Mouse (Mus musculus) intestine, embryonic 16.5 days (tissue): Measurements from ENCODE around the gene Gng7. TPM values are rescaled to one million over a fixed set of nuclear protein-coding genes. Genes with fewer than 3 reads are reported as not detected.

Experiments
- ATAC-seq: fragments of 200-750 bp; cut with Nextera tagmentation; 2 replicates; pipeline ENCODE4 v1.8.0; 2017; ENCODE audit warnings: moderate TSS enrichment, moderate library complexity
- H3K27ac ChIP-seq: fragments of 300-500 bp; sonication (generic); 2 replicates; pipeline ENCODE4 v1.5.1; 2014; ENCODE audit warnings: mild to moderate bottlenecking, low read length
- H3K27me3 ChIP-seq: fragments of 300-500 bp; sonication (generic); replicated peaks from 2 replicates; pipeline ENCODE4 v1.6.1; 2014; ENCODE audit warnings: low read length, control low read depth, mixed read lengths; ENCODE audit not compliant: control insufficient read depth, insufficient read depth
- H3K36me3 ChIP-seq: fragments of 300-500 bp; sonication (generic); 2 replicates; pipeline ENCODE4 v1.6.1; 2014; ENCODE audit warnings: low read length, control low read depth; ENCODE audit not compliant: control insufficient read depth, insufficient read depth
- H3K4me1 ChIP-seq: fragments of 300-500 bp; sonication (generic); 2 replicates; pipeline ENCODE4 v1.6.1; 2014; ENCODE audit warnings: low read length, control low read depth, mixed read lengths; ENCODE audit not compliant: control insufficient read depth, insufficient read depth
- H3K4me2 ChIP-seq: fragments of 300-500 bp; sonication (generic); 2 replicates; pipeline ENCODE4 v1.6.1; 2014; ENCODE audit warnings: low read depth, low read length, control low read depth
- H3K4me3 ChIP-seq: fragments of 300-500 bp; sonication (generic); 2 replicates; pipeline ENCODE4 v1.5.1; 2014; ENCODE audit warnings: mild to moderate bottlenecking, low read length
- H3K9ac ChIP-seq: fragments of 300-500 bp; sonication (generic); 2 replicates; pipeline ENCODE4 v1.6.1; 2014; ENCODE audit warnings: low read depth, low read length
- H3K9me3 ChIP-seq: fragments of 300-500 bp; sonication (generic); 2 replicates; pipeline ENCODE4 v1.6.1; 2016; ENCODE audit warnings: low read length, control low read depth; ENCODE audit not compliant: control insufficient read depth
- WGBS: fragments of 180-500 bp; shearing (Covaris S2); extraction: QIAGEN DNeasy Blood & Tissue Kit; methylation state at CpG from one replicate; pipeline ENCODE4 v1.1.7; 2014; 5-methylcytosine and 5-hydroxymethylcytosine counted together
- polyA plus RNA-seq: library from polyadenylated mRNA; unstranded; fragments of >200 nt; fragmentation: Nextera tagmentation; extraction: Ambion mirVana; gene quantifications from 2 replicates; pipeline ENCODE4 v1.2.1, GENCODE M21; 2015

Gene Gng7
- polyA plus RNA-seq, 1 experiment from 2014 or later: 3.6 TPM

- Histone ChIP-seq H3K36me3 (no peaks in the 10 kb centered on the region), H3K4me2 (peak overlapping the region; percentile 22; the same call in 1 of the 2 replicates), H3K27me3 (peaks cover 10% of the 10 kb centered on the region; the same call in 1 of the 2 replicates), H3K27ac (no peak overlapping the region), H3K4me3 (no peak overlapping the region), H3K9me3 (no peaks in the 10 kb centered on the region), H3K4me1 (peaks cover 6% of the 10 kb centered on the region), H3K9ac (peak overlapping the region; percentile 29; the same call in 1 of the 2 replicates)
- ATAC-seq: peak; percentile 77
- 25% methylated on average over 37 of the region's 37 CpGs for WGBS
These were observed 15.2 kb downstream of the Gng7 start for GRCm38 (mm10) chr10:80999362-81000196.

GRCm38 (mm10) chr10:80998778-80999177 lies 16.0 kb downstream of the Gng7 start:
- ATAC-seq: peak; percentile 44; the same call in 1 of the 2 replicates
- no peaks in the 10 kb centered on the region for H3K36me3 ChIP-seq
- H3K4me3 ChIP-seq: no peak overlapping the region
- no peak overlapping the region for H3K4me2 ChIP-seq
- WGBS: 16% methylated on average over 12 of the region's 12 CpGs
- H3K9me3 ChIP-seq: no peaks in the 10 kb centered on the region
- no peak overlapping the region for H3K9ac ChIP-seq
- peaks cover 6% of the 10 kb centered on the region for H3K4me1 ChIP-seq
- peaks cover 11% of the 10 kb centered on the region; the same call in 1 of the 2 replicates for H3K27me3 ChIP-seq
- H3K27ac ChIP-seq: no peak overlapping the region

GRCm38 (mm10) chr10:80998021-80998420 lies 16.7 kb downstream of the Gng7 start:
- H3K9me3 ChIP-seq: no peaks in the 10 kb centered on the region
- ATAC-seq: no peak
- no peak overlapping the region for H3K4me2 ChIP-seq
- WGBS: 46% methylated on average over 14 of the region's 14 CpGs
- H3K4me3 ChIP-seq: no peak overlapping the region
- H3K4me1 ChIP-seq: peaks cover 6% of the 10 kb centered on the region
- H3K27ac ChIP-seq: no peak overlapping the region
- H3K36me3 ChIP-seq: no peaks in the 10 kb centered on the region
- peaks cover 11% of the 10 kb centered on the region; the same call in 1 of the 2 replicates for H3K27me3 ChIP-seq
- H3K9ac ChIP-seq: no peak overlapping the region

GRCm38 (mm10) chr10:80997332-80997731 lies 17.4 kb downstream of the Gng7 start:
- H3K4me1 ChIP-seq: peaks cover 6% of the 10 kb centered on the region
- H3K4me2 ChIP-seq: no peak overlapping the region
- H3K36me3 ChIP-seq: no peaks in the 10 kb centered on the region
- H3K9ac ChIP-seq: no peak overlapping the region
- no peak for ATAC-seq
- no peak overlapping the region for H3K27ac ChIP-seq
- 85% methylated on average over 8 of the region's 8 CpGs for WGBS
- no peak overlapping the region for H3K4me3 ChIP-seq
- H3K9me3 ChIP-seq: no peaks in the 10 kb centered on the region
- peaks cover 11% of the 10 kb centered on the region; the same call in 1 of the 2 replicates for H3K27me3 ChIP-seq

- H3K9me3 ChIP-seq: no peaks in the 10 kb centered on the region
- no peak overlapping the region for H3K4me2 ChIP-seq
- H3K4me1 ChIP-seq: peaks cover 6% of the 10 kb centered on the region
- H3K27me3 ChIP-seq: peaks cover 11% of the 10 kb centered on the region; the same call in 1 of the 2 replicates
- no peak overlapping the region for H3K4me3 ChIP-seq
- no peaks in the 10 kb centered on the region for H3K36me3 ChIP-seq
- H3K9ac ChIP-seq: no peak overlapping the region
- WGBS: 94% methylated on average over 8 of the region's 8 CpGs
- no peak for ATAC-seq
- H3K27ac ChIP-seq: no peak overlapping the region
These were observed 18.2 kb downstream of the Gng7 start for GRCm38 (mm10) chr10:80996501-80996900.

- H3K27me3 ChIP-seq: peaks cover 11% of the 10 kb centered on the region; the same call in 1 of the 2 replicates
These were observed 19.6 kb downstream of the Gng7 start for GRCm38 (mm10) chr10:80995091-80995632.

GRCm38 (mm10) chr10:80994621-80995020 lies 20.1 kb downstream of the Gng7 start:
- H3K27ac ChIP-seq: no peak overlapping the region
- H3K4me3 ChIP-seq: no peak overlapping the region
- no peak overlapping the region for H3K4me2 ChIP-seq
- H3K4me1 ChIP-seq: peaks cover 4% of the 10 kb centered on the region
- no peaks in the 10 kb centered on the region for H3K36me3 ChIP-seq
- ATAC-seq: 0 out of 2 replicates have a peak, but pooled peaks have one; percentile 21
- WGBS: 50% methylated on average over 4 of the region's 4 CpGs
- H3K9me3 ChIP-seq: no peaks in the 10 kb centered on the region
- peaks cover 11% of the 10 kb centered on the region; the same call in 1 of the 2 replicates for H3K27me3 ChIP-seq
- H3K9ac ChIP-seq: no peak overlapping the region; the same call in 1 of the 2 replicates

More at GRCm38 (mm10) chr10:80995091-80995632, 19.6 kb downstream of the Gng7 start:
- WGBS: 10% methylated on average over 21 of the region's 21 CpGs
- no peaks in the 10 kb centered on the region for H3K9me3 ChIP-seq
- peaks cover 6% of the 10 kb centered on the region for H3K4me1 ChIP-seq
- H3K4me2 ChIP-seq: peak overlapping the region; percentile 34; the same call in 1 of the 2 replicates
- H3K36me3 ChIP-seq: no peaks in the 10 kb centered on the region
- H3K4me3 ChIP-seq: 0 out of 2 replicates have a peak overlapping the region, but pooled peaks have one; percentile 8
- ATAC-seq: peak; percentile 24; the same call in 1 of the 2 replicates
- H3K27ac ChIP-seq: no peak overlapping the region
- H3K9ac ChIP-seq: peak overlapping the region; percentile 35

GRCm38 (mm10) chr10:80993276-80993675 lies 21.5 kb downstream of the Gng7 start:
- Histone ChIP-seq H3K27ac (no peak overlapping the region), H3K9me3 (no peaks in the 10 kb centered on the region), H3K9ac (no peak overlapping the region), H3K4me1 (peaks cover 3% of the 10 kb centered on the region; the same call in 1 of the 2 replicates), H3K4me2 (no peak overlapping the region), H3K4me3 (no peak overlapping the region), H3K36me3 (no peaks in the 10 kb centered on the region), H3K27me3 (peaks cover 10% of the 10 kb centered on the region; the same call in 1 of the 2 replicates)
- ATAC-seq: no peak
- WGBS: 68% methylated on average over 5 of the region's 5 CpGs

- Histone ChIP-seq H3K9me3 (no peaks in the 10 kb centered on the region), H3K27me3 (0 out of 2 replicates have a peak, but pooled peaks cover 3% of the 10 kb centered on the region), H3K27ac (no peak overlapping the region), H3K36me3 (no peaks in the 10 kb centered on the region), H3K9ac (no peak overlapping the region), H3K4me3 (no peak overlapping the region), H3K4me2 (no peak overlapping the region), H3K4me1 (peaks cover 9% of the 10 kb centered on the region)
- WGBS: 86% methylated on average over 1 of the region's 1 CpGs
- no peak for ATAC-seq
These were observed 22.8 kb downstream of the Gng7 start for GRCm38 (mm10) chr10:80991945-80992344.
